Mouse (Mus musculus): ENCODE results near the gene Naa30.

Naa30 gene

GRCm38 (mm10) chr14:49197031-49197527, 25.1 kb downstream of the Naa30 start:
- no peak for TF ChIP-seq GATA4 (IDR thresholded peaks at IDR 0.05; ENCODE audit: insufficient replicate concordance, low read length)

GRCm38 (mm10) chr14:49201073-49201778, 29.2 kb downstream of the Naa30 start:
- no peak for TF ChIP-seq GATA4 (IDR thresholded peaks at IDR 0.05; ENCODE audit: insufficient replicate concordance, low read length)

GRCm38 (mm10) chr14:49218677-49219076, 46.7 kb downstream of the Naa30 start:
- TF ChIP-seq GATA4 (IDR thresholded peaks at IDR 0.05; ENCODE audit: insufficient replicate concordance, low read length), result no peak

- no peak for TF ChIP-seq GATA4 (IDR thresholded peaks at IDR 0.05; ENCODE audit: insufficient replicate concordance, low read length)
Observed at GRCm38 (mm10) chr14:49221771-49222170, 49.7 kb downstream of the Naa30 start.

- no peak for TF ChIP-seq GATA4 (IDR thresholded peaks at IDR 0.05; ENCODE audit: insufficient replicate concordance, low read length)
Observed at GRCm38 (mm10) chr14:49226471-49226870, 54.4 kb downstream of the Naa30 start.

- no peak for TF ChIP-seq GATA4 (IDR thresholded peaks at IDR 0.05; ENCODE audit: insufficient replicate concordance, low read length)
Observed at GRCm38 (mm10) chr14:49226986-49227385, 55.0 kb downstream of the Naa30 start.

- TF ChIP-seq GATA4 (IDR thresholded peaks at IDR 0.05; ENCODE audit: insufficient replicate concordance, low read length), result no peak
Observed at GRCm38 (mm10) chr14:49231845-49232244, 59.8 kb downstream of the Naa30 start.

- TF ChIP-seq GATA4 (IDR thresholded peaks at IDR 0.05; ENCODE audit: insufficient replicate concordance, low read length), result no peak
Observed at GRCm38 (mm10) chr14:49234788-49235515, 62.9 kb downstream of the Naa30 start.

- no peak for TF ChIP-seq GATA4 (IDR thresholded peaks at IDR 0.05; ENCODE audit: insufficient replicate concordance, low read length)
Observed at GRCm38 (mm10) chr14:49238206-49238605, 66.2 kb downstream of the Naa30 start.
